Mouse (Mus musculus) small intestine, adult 2 months (tissue): ENCODE data around the gene Pam16.

Source experiments
- CTCF ChIP-seq: fragments of 200-500 bp; IDR thresholded peaks from 2 replicates; pipeline ENCODE4 v1.5.1; 2012; ENCODE audit warnings: low read depth, mild to moderate bottlenecking, control low read depth, inconsistent platforms, low read length, moderate library complexity, mixed read lengths; ENCODE audit not compliant: insufficient replicate concordance, insufficient read length; ENCODE audit errors: extremely low read depth
- POLR2A ChIP-seq: fragments of 200-500 bp; IDR thresholded peaks from 2 replicates; pipeline ENCODE4 v1.6.1; 2012; ENCODE audit warnings: low read depth, mild to moderate bottlenecking, control low read depth, inconsistent platforms, low read length, moderate library complexity

DNA sequence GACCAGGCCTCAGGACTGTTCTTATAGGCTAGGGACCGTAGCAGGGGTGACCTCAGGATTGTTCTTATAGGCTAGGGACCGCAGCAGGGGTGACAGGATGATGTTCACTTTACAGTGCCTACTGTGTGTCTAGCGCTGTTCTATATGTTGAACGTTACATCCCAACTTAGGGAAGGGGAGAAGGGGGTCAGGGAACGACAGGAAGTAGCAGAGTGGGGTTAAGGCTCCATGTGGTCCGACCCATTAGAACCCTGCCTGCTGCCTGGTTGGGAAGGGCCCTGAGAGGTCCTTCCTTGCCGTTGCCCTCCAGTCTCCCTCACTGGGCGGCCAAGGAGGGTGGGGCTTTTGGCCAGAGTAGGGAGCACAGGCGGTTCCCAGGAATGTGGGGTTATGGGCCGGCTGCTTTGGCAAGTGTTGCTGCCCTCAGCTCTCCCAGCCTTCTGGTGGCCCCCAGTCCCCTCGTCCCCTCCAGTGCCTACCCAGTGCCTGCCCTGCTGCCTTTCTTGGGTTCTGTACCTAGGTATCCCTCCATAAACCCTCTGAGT lies 20.4 kb downstream of the Pam16 start:
- TF ChIP-seq POLR2A (no peak), CTCF (no peak)
